Mouse (Mus musculus) intestine, embryonic 16.5 days (tissue): ENCODE data around the gene Jmjd4. TPM values are rescaled to one million over a fixed set of nuclear protein-coding genes. Genes with fewer than 3 reads are reported as not detected.

Experiments
- polyA plus RNA-seq: library from polyadenylated mRNA; unstranded; fragments of >200 nt; fragmentation: Nextera tagmentation; extraction: Ambion mirVana; gene quantifications from 2 replicates; pipeline ENCODE4 v1.2.1, GENCODE M21; 2015

Gene Jmjd4
- polyA plus RNA-seq, 1 experiment from 2014 or later = 8.1 TPM

Other genes starting within 250 kb of the Jmjd4 start
- 101 and 104 TPM in 2 replicates for gene Mrpl55, start 247.6 kb upstream of the Jmjd4 start, polyA plus RNA-seq
- gene 2310033P09Rik, start 241.7 kb upstream of the Jmjd4 start, polyA plus RNA-seq = 32.7 and 33.1 TPM in 2 replicates
- gene Arf1, start 221.8 kb upstream of the Jmjd4 start, polyA plus RNA-seq = 733 and 751 TPM in 2 replicates
- gene Wnt3a, start 159.3 kb upstream of the Jmjd4 start, polyA plus RNA-seq = not detected in 2 replicates
- 4.2 and 4.4 TPM in 2 replicates for gene Wnt9a, start 143.1 kb upstream of the Jmjd4 start, polyA plus RNA-seq
- gene Prss38, start 74.4 kb upstream of the Jmjd4 start, polyA plus RNA-seq = not detected in 2 replicates
- gene Snap47, start 1.1 kb downstream of the Jmjd4 start, polyA plus RNA-seq = 74.4 and 76.8 TPM in 2 replicates
- gene Zfp867, start 22.4 kb downstream of the Jmjd4 start, polyA plus RNA-seq = 4.3 and 4.6 TPM in 2 replicates
- 13.8 and 14.7 TPM in 2 replicates for gene Zkscan17, start 76.7 kb downstream of the Jmjd4 start, polyA plus RNA-seq
- 0.35 and 0.51 TPM in 2 replicates for gene Nlrp3, start 91.5 kb downstream of the Jmjd4 start, polyA plus RNA-seq
- not detected in 2 replicates for gene Olfr222, start 126.2 kb downstream of the Jmjd4 start, polyA plus RNA-seq
- not detected in 2 replicates for gene Olfr223, start 143.2 kb downstream of the Jmjd4 start, polyA plus RNA-seq
- 23.9 and 25.2 TPM in 2 replicates for gene Mprip, start 211.3 kb downstream of the Jmjd4 start, polyA plus RNA-seq